In genomic region chr2:121413387-121414042, GRCm38 (mm10) we compare ENCODE assay signal across 8 mouse cellular contexts. TPM values are rescaled to one million over a fixed set of nuclear protein-coding genes. Genes with fewer than 3 reads are reported as not detected.
DNase-seq lines count a peak whose midpoint lies in the region; ATAC-seq and TF ChIP-seq lines count a peak whose summit lies in the region.

Pdia3 (plus strand) TSS chr2:121413775.
Catsper2 (minus strand) TSS chr2:121413792.

- no peaks in the 10 kb centered on the region for H3K9me3 ChIP-seq in heart, embryonic 14.5 days (ENCODE audit: control insufficient read depth, low read length)
- H3K9me3 ChIP-seq in liver, embryonic 14.5 days (ENCODE audit: control insufficient read depth, low read length): no peaks in the 10 kb centered on the region
- no peaks in the 10 kb centered on the region for H3K9me3 ChIP-seq in neural tube, embryonic 11.5 days (ENCODE audit: control insufficient read depth, low read length)
- no peaks in the 10 kb centered on the region for H3K9me3 ChIP-seq in stomach, postnatal 0 days (ENCODE audit: control insufficient read depth, low read length)

- peaks cover 31% of the 10 kb centered on the region for H3K36me3 ChIP-seq in heart, embryonic 14.5 days (ENCODE audit: control insufficient read depth, insufficient read depth, low read length)
- H3K36me3 ChIP-seq in liver, embryonic 14.5 days (replicated peaks; ENCODE audit: control insufficient read depth, insufficient read depth, low read depth): peaks cover 10% of the 10 kb centered on the region
- H3K36me3 ChIP-seq in neural tube, embryonic 11.5 days (ENCODE audit: control insufficient read depth, insufficient read depth, low read length): no peaks in the 10 kb centered on the region
- 0 out of 2 replicates have a peak, but pooled peaks cover 1% of the 10 kb centered on the region for H3K36me3 ChIP-seq in stomach, postnatal 0 days (ENCODE audit: control insufficient read depth, insufficient read depth, low read length)

- H3K4me1 ChIP-seq in heart, embryonic 14.5 days (ENCODE audit: control insufficient read depth in 2 of 2, insufficient read depth in 2 of 2, low read length in 2 of 2): peaks cover 4 to 23% of the 10 kb centered on the region in 2 experiments
- H3K4me1 ChIP-seq in liver, embryonic 14.5 days (replicated peaks; ENCODE audit: control insufficient read depth in 2 of 2, insufficient read depth in 2 of 2, low read length in 1 of 2): peaks cover 10 to 17% of the 10 kb centered on the region in 2 experiments
- peaks cover 21% of the 10 kb centered on the region for H3K4me1 ChIP-seq in neural tube, embryonic 11.5 days (ENCODE audit: control insufficient read depth, insufficient read depth, low read length)
- H3K4me1 ChIP-seq in stomach, postnatal 0 days (replicated peaks; ENCODE audit: control insufficient read depth, insufficient read depth): no peaks in the 10 kb centered on the region

- peak; percentile 44 for TF ChIP-seq CTCF in liver, embryonic 14.5 days (IDR thresholded peaks at IDR 0.05; ENCODE audit: low read depth)
- peak; percentile 69 for TF ChIP-seq CTCF in stomach, postnatal 0 days (IDR thresholded peaks at IDR 0.05; ENCODE audit: low read depth)

- H3K27ac ChIP-seq in heart, embryonic 14.5 days (replicated peaks in 1 of 2; ENCODE audit: control insufficient read depth in 1 of 2, insufficient read depth in 1 of 2, low read depth in 2 of 2, low read length in 2 of 2): peak within 1 kb of the TSS; percentile 92 to 99
- peak within 1 kb of the TSS; percentile 84 for H3K27ac ChIP-seq in liver, embryonic 14.5 days
- H3K27ac ChIP-seq in neural tube, embryonic 11.5 days (ENCODE audit: low read depth, low read length): peak within 1 kb of the TSS; percentile 84
- H3K27ac ChIP-seq in stomach, postnatal 0 days (replicated peaks): peak within 1 kb of the TSS; percentile 99

- H3K27me3 ChIP-seq in heart, embryonic 14.5 days (ENCODE audit: control insufficient read depth, insufficient read depth, low read length): no peaks in the 10 kb centered on the region
- H3K27me3 ChIP-seq in liver, embryonic 14.5 days (ENCODE audit: control insufficient read depth, insufficient read depth, low read length): no peaks in the 10 kb centered on the region
- no peaks in the 10 kb centered on the region for H3K27me3 ChIP-seq in neural tube, embryonic 11.5 days (ENCODE audit: control insufficient read depth, insufficient read depth, low read length)
- H3K27me3 ChIP-seq in stomach, postnatal 0 days (ENCODE audit: control insufficient read depth, insufficient read depth, low read length): no peaks in the 10 kb centered on the region

- no peak for TF ChIP-seq EP300 in liver, embryonic 14.5 days (IDR thresholded peaks at IDR 0.05; ENCODE audit: low read depth)
- TF ChIP-seq EP300 in stomach, postnatal 0 days (optimal IDR thresholded peaks at IDR 0.05): no peak

- peak; percentile 83 for DNase-seq in c-Kit-negative CD71-positive TER-119-positive erythroid progenitor cells, embryonic 14.5 days (ENCODE audit: low read depth, low spot score)
- peak; percentile 84 for DNase-seq in fibroblast of lung, adult 2 months (ENCODE audit: low read depth)
- peak; percentile 98 for DNase-seq in kidney, postnatal 14 days
- DNase-seq in liver, embryonic 14.5 days (ENCODE audit: low read depth in 3 of 3, low spot score in 3 of 3): peak; percentile 83 to 85 (median 84)
- DNase-seq in neural tube, embryonic 11.5 days (ENCODE audit: low spot score): peak; percentile 99
- DNase-seq in stomach, postnatal 0 days (ENCODE audit: low spot score): peak; percentile 98

- peak; percentile 80 for ATAC-seq in CD4-positive, CD25-positive, alpha-beta regulatory T cell, adult 4 months
- peak; percentile 99 for ATAC-seq in heart, embryonic 14.5 days (ENCODE audit: insufficient number of reproducible peaks, insufficient read depth, low FRiP score, low read depth)
- peak; percentile 98 for ATAC-seq in liver, embryonic 14.5 days (ENCODE audit: insufficient read depth)
- peak; percentile 99 for ATAC-seq in neural tube, embryonic 11.5 days (ENCODE audit: insufficient read depth, low FRiP score, low TSS enrichment)
- ATAC-seq in stomach, postnatal 0 days (ENCODE audit: low FRiP score, low TSS enrichment): peak; percentile 99

- peak within 1 kb of the TSS; percentile 100 for H3K9ac ChIP-seq in heart, embryonic 14.5 days (ENCODE audit: low read length)
- H3K9ac ChIP-seq in liver, embryonic 14.5 days (replicated peaks): peak within 1 kb of the TSS; percentile 95
- peak within 1 kb of the TSS; percentile 83 for H3K9ac ChIP-seq in neural tube, embryonic 11.5 days (ENCODE audit: low read length)
- H3K9ac ChIP-seq in stomach, postnatal 0 days (ENCODE audit: low read length): peak within 1 kb of the TSS; percentile 99

- WGBS in heart, embryonic 14.5 days: under 1% methylated on average over 66 of the region's 68 CpGs
- WGBS in liver, embryonic 14.5 days (ENCODE audit: insufficient replicate concordance): under 1% methylated on average over 63 of the region's 68 CpGs
- under 1% methylated on average over 51 of the region's 68 CpGs for WGBS in neural tube, embryonic 11.5 days
- under 1% methylated on average over 63 of the region's 68 CpGs for WGBS in stomach, postnatal 0 days

- H3K4me2 ChIP-seq in heart, embryonic 14.5 days (ENCODE audit: low read length): peak within 1 kb of the TSS; percentile 74
- peak within 1 kb of the TSS; percentile 66 for H3K4me2 ChIP-seq in liver, embryonic 14.5 days (ENCODE audit: low read depth)
- H3K4me2 ChIP-seq in neural tube, embryonic 11.5 days (ENCODE audit: low read depth): peak within 1 kb of the TSS; percentile 70
- peak within 1 kb of the TSS; percentile 60 for H3K4me2 ChIP-seq in stomach, postnatal 0 days (replicated peaks; ENCODE audit: low read depth)

- peak within 1 kb of the TSS; percentile 67 to 100 for H3K4me3 ChIP-seq in heart, embryonic 14.5 days (ENCODE audit: control insufficient read depth in 1 of 2, insufficient read depth in 1 of 2, low read depth in 1 of 2, low read length in 2 of 2)
- H3K4me3 ChIP-seq in liver, embryonic 14.5 days (ENCODE audit: insufficient read depth in 1 of 2, low read depth in 2 of 2, low read length in 2 of 2): peak within 1 kb of the TSS; percentile 90 to 94
- H3K4me3 ChIP-seq in neural tube, embryonic 11.5 days (ENCODE audit: low read depth, low read length): peak within 1 kb of the TSS; percentile 65
- H3K4me3 ChIP-seq in stomach, postnatal 0 days (ENCODE audit: low read depth, low read length): peak within 1 kb of the TSS; percentile 97

RNA-seq across cellular contexts. Expression of gene Pdia3, which starts in this region (rescaled TPM):
- 100 to 1,000 TPM; 665 to 860 TPM for polyA plus RNA-seq in CD4-positive, CD25-positive, alpha-beta regulatory T cell, adult 4 months (2017; shearing (Covaris generic))
- polyA plus RNA-seq in heart, embryonic 14.5 days (2014; fragmentation: Nextera tagmentation; extraction: Ambion mirVana): 339 and 411 TPM in 2 replicates
- 61.0 and 95.7 TPM in 2 replicates for polyA plus RNA-seq in liver, embryonic 14.5 days (2012; rRNA removed)
- polyA plus RNA-seq in liver, embryonic 14.5 days (2014; fragmentation: Nextera tagmentation; extraction: Ambion mirVana): 186 and 188 TPM in 2 replicates
- polyA plus RNA-seq in neural tube, embryonic 11.5 days (2014; fragmentation: Nextera tagmentation; extraction: Ambion mirVana): 527 and 585 TPM in 2 replicates
- 613 and 617 TPM in 2 replicates for polyA plus RNA-seq in stomach, postnatal 0 days (2015; fragmentation: Nextera tagmentation; extraction: Ambion mirVana)

RNA-seq across cellular contexts. Expression of gene Catsper2, which starts in this region (rescaled TPM):
- 1 to 10 TPM; 2.3 to 3.4 TPM for polyA plus RNA-seq in CD4-positive, CD25-positive, alpha-beta regulatory T cell, adult 4 months (2017; shearing (Covaris generic))
- 3.1 and 3.4 TPM in 2 replicates for polyA plus RNA-seq in heart, embryonic 14.5 days (2014; fragmentation: Nextera tagmentation; extraction: Ambion mirVana)
- 0.40 and 0.60 TPM in 2 replicates for polyA plus RNA-seq in liver, embryonic 14.5 days (2012; rRNA removed)
- polyA plus RNA-seq in liver, embryonic 14.5 days (2014; fragmentation: Nextera tagmentation; extraction: Ambion mirVana): 0.29 and 0.92 TPM in 2 replicates
- polyA plus RNA-seq in neural tube, embryonic 11.5 days (2014; fragmentation: Nextera tagmentation; extraction: Ambion mirVana): 1.7 and 4.0 TPM in 2 replicates
- polyA plus RNA-seq in stomach, postnatal 0 days (2015; fragmentation: Nextera tagmentation; extraction: Ambion mirVana): 1.0 and 1.3 TPM in 2 replicates

Comparison
In these comparisons a context has a peak if more than half of its experiments do, and no peak if none do; other contexts are left out.
1. Peak in every context shown above with its lines: DNase-seq, ATAC-seq, H3K4me3 ChIP-seq and H3K27ac ChIP-seq.